Mouse (Mus musculus): ENCODE data around the gene Lasp1. TPM values are rescaled to one million over a fixed set of nuclear protein-coding genes. Genes with fewer than 3 reads are reported as not detected.

Gene Lasp1
- polyA plus RNA-seq, 1 experiment = 108 TPM

DNA sequence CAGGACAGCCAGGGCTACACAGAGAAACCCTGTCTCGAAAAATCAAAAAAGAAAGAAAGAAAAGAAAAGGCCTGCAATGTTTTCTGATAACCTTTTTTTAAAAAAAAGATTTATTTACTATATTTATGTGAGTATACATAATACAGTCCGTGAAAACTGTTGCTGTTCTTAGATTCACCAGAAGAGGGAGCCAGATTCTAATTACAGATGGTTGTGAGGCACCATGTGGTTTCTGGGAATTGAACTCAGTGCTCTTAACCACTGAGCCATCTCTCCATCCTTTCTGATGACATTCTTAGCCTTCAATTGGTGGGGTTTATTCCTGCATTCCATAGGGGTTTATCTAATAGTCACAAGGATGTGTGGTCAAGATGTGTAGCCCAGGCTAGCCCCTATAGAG lies 5.6 kb upstream of the Lasp1 start:
- peak in 1 of 2 experiments; percentile 84 for DNase-seq (ENCODE audit: extremely low spot score in 1 of 2, low spot score in 1 of 2)

DNA sequence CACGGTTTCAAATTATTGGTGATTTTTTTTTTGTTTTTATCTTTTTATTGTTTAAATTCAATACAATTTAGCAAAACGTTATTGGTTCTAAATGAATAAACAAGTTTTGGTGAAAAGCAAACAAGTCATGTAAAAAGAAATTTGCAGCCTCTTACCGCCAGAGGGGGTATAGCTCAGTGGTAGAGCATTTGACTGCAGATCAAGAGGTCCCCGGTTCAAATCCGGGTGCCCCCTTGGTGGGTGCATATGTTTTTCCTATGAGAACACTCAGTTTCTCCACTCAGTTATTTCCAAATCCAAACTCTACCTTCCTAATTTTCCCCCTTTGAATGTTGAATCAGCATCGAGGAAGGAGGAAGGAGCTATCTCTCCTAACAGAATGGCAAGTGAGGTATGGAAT lies 1.9 kb upstream of the Lasp1 start:
- peak in 1 of 2 experiments; percentile 94 for DNase-seq (ENCODE audit: extremely low spot score in 1 of 2, low spot score in 1 of 2)

DNA sequence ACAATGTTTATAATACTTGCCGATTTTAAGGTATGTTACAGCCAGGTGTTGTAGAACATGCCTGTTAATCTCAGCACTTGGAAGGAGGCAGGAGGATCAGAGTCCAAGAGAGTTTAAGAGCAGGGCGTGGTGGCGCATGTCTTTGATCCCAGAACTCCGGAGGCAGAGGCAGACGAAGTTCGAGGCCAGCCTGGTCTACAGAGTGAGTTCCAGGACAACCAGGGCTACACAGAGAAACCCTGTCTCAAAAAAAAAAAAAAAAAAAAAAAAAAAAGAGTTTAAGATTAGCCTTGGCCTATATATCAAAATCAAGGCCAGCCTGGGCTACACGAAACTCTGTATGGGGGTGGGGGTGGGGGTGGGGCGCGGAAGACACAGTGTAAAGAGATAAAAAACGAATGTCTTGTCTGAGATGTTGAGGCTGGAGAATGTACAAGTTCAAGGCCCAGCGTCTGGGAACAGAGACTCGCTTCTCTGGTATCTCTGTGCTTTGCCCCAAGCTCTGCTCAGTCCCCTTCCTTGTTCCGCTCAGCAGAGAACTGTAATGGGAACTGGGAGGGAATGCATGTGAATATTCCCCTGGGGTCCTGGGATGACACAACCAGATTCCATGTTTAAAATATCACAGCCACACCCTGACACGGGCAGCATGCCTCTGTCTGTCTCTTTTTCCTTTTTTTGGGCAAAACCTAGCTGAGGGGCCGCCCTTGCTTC lies 1.3 kb upstream of the Lasp1 start:
- DNase-seq (ENCODE audit: extremely low spot score in 1 of 2, low spot score in 1 of 2) = no peak

DNA sequence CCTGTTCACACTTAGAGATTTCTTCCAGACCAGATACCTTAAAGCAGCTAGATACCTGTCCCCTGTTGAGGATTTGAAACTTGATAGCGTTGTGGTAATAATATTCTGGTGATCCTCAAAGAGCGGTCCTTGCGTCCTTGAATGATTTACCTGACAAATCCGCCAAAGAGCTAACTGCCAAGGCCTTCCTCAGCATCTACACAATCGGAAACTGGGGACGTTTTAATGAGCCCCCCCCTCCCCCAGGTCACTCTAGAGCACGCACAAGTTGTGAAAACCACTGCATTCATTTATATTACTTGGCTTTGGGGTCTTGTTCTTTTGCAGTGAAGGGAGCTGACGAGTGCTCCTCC lies 741 bp upstream of the Lasp1 start:
- DNase-seq (ENCODE audit: extremely low spot score in 1 of 2, low spot score in 1 of 2) = no peak

DNA sequence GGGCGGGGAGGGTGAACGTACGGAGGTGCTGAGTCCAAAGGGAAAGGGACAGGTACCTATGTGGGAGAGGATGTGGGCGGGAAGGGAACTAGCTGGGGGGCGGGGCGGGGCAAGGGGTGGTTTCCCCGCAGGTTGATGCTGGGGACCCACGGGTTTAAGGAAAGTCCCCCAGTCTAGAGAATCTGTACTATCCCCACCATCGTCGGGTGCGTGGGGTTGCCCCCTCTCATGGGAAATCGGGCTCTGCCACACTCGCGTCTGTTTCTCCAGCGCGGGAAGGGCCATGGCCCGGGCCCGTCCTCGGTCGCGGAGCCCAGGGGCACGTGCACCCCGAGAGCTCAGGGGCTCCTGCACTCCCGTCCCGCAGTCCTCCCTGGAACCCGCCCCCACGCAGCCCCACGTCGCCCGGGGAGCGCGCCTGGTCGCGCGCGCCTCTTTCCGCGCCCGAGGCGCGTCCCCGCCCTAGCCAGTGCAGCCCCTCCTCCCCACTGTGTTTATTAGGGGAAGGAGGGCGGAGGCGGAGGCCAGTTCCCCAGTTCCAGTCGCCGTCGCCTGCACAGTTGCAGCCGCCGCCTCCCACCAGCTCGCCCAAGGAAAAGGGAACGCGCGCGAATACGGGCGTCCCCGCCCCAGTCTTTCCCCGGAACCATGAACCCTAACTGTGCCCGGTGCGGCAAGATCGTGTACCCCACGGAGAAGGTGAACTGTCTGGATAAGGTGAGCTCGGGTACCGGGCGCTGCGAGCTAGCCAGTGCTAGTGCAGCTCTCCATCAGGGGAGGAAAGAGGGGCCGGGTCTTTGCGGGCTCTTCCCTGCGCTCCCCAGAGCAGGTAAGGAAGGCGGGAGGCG lies 570 bp downstream of the Lasp1 start:
- peak in 1 of 2 experiments; percentile 89 for DNase-seq (ENCODE audit: extremely low spot score in 1 of 2, low spot score in 1 of 2)

DNA sequence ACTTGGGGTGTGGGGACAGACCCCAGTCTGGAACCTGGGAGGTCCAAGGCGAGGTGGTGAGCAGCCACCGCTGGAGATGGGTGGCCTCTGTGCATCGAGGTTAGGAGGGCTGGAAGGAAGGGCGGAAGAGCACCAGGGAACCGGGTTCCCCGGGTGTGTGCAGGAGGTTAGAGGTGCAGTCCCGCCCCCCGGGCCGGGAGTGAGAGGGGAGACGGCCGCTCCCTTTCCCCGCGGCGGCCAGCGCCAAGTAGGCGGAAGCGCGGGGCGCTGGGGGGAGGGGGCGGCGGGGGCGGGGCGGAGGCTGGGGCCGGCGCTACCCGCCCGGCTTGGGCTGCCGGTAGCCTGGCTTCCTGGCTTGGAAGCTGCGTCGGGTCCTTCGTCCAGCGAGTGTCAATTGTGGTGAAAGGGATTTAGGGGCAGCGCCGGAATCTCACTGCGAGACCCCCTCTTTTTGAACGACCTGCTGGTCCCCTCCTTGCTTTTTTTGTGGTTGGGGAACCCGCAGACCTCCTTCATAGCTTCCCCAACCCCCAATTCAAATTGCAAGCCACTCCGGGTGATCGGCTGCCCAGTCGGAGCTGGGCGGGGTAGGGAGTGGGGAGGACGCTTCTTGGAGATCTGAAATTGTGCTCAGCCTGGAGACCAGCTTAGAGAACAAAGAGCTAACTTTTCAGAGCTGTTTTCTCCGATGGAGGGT lies 1.3 kb downstream of the Lasp1 start:
- DNase-seq (ENCODE audit: extremely low spot score in 1 of 2, low spot score in 1 of 2) = no peak

DNA sequence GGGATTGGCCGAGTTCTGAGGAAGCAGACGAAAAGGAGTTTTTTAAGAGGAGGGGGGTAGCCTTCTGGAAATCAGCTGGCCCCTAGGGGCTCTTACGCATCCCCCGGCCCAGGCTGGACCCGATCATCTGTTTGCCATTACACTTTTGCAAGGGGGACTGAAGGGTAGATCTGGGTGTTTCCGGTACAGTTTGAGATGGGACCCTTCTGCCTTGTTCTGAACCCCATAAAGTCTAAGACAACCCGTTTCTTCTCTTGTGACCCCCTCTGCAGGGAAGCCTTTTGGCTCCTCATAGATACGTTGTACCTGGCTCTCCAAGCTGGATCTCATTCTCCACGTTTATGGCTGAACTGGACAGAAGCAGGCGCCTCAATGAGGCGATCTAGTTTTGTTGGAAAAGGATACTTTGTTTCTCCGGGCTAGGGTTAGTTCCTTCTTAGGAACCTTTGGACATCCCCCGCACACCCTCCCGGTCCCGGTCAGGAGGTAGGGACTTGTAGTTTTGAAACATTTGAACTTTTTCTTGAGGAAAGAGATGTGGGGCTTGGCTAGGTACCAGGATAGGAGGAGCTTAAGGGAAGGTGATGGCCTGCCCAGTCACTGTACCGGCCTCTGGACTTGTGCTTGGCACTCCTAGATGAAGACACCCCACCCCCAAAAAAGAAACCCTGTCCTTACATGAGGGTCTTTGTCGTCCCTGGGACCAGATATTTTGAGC lies 2.0 kb downstream of the Lasp1 start:
- DNase-seq (ENCODE audit: extremely low spot score in 1 of 2, low spot score in 1 of 2) = no peak

DNA sequence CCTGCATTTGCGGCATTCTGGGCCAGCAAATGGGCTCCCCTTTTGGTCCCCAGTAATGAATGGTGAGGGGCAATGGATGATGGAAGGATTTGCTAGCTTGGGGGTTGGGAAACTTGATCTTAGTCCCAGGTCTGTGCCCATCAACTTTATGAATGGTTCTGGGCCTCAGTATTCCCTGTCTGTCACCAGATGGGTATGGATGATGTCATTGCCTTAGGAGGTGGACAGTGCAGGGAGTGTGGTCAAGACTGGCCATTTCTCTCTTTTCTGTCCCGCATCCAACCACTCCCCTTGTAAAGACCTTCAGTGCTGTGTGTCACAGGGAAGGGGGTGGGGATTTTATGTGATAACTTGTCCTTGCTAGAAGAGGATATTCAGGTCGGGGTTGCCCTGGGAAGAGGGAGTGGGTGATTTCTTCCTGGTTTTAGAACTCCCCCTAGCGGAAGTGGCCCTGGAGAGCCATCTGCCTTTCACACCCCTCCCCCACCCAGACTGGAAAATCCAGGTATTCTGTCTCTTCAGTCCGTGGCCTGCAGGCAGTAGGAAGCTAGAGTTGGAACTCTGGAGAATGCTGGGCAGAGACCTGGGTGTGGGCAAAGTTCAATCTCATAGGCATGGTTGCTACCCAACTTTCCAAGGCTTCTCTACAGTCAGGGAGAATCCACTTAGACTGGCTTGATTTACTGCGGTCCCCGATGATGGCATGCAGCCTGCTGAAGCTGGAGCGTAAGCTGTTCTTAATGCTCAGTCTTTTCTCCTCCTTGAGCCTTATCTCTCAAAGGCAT lies 2.8 kb downstream of the Lasp1 start:
- peak in 1 of 2 experiments; percentile 75 for DNase-seq (ENCODE audit: extremely low spot score in 1 of 2, low spot score in 1 of 2)

DNA sequence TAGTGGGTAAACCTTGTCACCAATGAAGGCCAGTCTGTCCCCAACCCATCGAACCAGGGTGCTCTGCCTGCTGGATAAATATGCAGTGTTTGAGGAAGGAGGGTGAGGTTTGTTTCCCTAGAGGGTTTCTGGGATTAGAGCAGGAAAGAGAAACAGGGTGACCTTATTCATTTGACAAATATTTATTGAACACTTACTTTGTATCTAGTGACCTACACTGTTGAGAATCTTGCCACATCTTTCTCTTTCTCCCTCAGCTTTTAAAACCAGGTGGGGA lies 3.3 kb downstream of the Lasp1 start:
- no peak for DNase-seq (ENCODE audit: extremely low spot score in 1 of 2, low spot score in 1 of 2)

DNA sequence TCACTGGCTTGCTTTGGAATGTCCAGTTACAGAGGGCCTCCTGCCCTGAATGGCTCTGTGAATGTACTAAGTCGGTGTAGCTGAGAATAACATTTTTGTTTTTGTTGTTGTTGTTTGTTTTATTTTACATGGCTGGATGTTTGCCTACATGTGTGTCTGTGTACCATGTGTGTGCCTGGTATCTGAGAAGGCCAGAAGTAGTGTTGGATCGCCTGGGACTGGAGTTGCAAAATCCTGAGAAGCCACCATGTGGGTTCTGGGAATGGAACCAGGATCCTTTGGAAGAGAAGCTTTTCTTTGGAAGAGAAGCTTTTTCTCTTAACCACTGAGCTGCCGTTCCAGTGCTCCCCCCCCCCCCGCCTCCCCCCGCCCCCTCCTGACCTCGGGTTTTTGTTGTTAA lies 3.7 kb downstream of the Lasp1 start:
- no peak for DNase-seq (ENCODE audit: extremely low spot score in 1 of 2, low spot score in 1 of 2)

DNA sequence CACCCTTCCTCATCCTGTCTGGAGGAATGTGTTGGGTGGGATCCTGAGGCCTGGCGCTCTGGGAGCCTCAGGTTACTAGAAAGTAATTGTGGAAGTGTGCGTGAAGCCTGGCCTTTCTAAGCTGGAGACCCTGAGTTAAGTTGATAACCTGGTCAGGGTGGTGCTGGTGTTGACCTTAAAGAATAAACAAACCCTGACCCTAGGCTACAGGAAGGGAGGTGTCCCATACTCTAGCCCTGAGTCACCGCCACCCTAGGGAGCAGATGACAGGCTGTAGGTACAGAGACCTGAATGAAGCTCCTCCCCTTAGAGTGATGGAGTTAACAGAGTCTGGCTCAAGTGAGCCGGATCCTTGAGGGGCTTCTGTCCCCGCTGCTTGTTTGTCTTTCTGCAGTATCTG lies 5.0 kb downstream of the Lasp1 start:
- no peak for DNase-seq (ENCODE audit: extremely low spot score in 1 of 2, low spot score in 1 of 2)

DNA sequence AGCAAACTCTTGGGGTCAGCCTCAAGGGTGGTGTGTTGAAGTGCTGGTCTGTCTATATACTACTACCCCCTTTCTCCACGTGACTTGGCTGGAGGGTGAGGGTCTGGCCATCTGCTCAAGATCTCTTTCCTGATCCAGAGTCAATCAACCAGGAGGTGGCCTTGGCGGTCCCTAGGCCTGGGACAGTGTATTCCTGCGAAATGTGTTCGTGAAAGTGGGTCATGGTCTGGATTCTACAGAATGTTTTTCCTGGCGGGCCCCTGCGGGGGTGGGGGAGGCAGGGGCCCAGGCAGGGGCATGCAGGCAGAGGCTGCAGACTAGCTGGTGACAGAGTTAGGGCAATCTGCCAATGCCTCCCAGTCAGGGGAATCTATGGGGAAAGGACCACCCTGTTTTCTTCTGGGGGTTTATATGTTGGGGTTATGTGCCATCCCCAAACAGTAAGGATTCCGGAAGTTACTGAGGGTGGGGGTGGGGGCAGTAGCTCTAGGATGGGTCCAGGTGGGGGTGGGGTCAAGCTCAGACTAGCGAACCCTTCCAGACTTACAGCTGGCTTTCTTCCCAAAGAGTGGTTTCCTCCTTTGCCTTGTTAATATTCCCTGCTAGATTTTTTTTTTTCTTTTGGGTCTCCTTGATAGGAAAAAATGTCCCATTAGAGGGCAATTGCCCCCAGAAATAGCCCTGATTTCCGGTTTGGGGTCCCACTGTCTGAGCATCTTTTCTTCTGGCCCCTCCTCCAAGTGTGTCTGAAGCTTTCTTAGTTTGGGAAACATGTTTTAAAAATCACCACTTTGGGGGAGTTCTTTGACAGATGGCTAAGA lies 6.3 kb downstream of the Lasp1 start:
- no peak for DNase-seq (ENCODE audit: extremely low spot score in 1 of 2, low spot score in 1 of 2)

DNA sequence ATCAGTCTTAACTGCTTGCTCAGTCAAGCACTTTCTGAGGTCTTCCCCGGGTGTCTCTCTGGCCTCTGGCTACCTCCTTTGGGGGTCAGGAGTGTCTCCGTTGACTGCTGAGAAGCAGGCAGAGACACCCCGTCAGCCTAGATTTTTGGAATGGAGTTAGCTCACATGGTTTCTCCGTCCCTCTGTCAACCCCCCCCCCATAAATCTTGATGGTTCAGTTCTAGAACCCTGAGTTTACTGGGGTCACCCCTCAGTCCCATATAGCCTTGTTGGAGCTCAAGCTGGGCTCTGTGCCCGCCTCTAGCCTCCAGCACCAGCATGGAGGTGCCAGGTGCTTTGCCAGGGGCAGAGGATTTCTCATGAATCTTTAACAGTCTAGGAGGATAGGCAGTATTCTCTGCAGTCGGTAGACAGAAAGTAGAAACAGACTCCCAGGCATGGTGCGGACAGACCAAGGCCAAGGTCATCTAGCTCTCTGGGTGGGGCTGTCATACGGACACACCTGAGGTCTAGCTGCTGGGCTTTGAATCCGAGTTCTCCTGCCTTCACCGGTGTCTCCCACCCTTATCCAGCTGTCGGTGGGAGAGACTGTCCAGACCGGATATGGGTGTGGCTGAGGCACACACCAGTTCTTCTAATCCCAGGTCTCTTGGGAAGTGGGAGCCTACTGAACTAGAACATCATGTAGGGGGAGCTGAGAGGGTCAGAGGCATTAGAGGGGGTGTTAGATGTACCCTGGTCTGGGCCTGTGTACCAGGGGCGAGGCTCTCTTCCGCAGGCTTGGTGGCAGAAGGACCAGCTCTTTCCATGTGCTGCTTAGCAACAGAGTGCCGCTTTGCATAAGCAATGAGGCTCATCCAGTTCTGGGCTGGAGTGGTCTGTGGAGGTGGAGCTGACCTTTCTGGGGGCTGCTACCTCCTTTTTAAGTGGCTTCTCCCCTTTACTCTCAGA lies 7.1 kb downstream of the Lasp1 start:
- no peak for DNase-seq (ENCODE audit: extremely low spot score in 1 of 2, low spot score in 1 of 2)

DNA sequence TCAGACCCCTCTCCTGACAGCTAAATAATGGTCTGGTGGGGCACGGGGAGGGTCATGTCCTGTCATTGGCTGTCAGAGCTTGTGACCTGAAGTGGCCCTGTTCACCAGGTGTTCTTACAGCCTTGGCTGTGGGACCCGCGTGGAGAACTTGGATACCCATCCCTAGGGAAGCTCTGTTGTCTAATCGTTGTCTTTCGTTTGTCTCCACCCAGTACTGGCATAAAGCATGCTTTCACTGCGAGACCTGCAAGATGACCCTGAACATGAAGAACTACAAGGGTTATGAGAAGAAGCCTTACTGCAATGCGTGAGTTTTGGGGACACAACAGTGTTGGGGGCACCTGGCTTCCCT lies 7.8 kb downstream of the Lasp1 start:
- no peak for DNase-seq (ENCODE audit: extremely low spot score in 1 of 2, low spot score in 1 of 2)

DNA sequence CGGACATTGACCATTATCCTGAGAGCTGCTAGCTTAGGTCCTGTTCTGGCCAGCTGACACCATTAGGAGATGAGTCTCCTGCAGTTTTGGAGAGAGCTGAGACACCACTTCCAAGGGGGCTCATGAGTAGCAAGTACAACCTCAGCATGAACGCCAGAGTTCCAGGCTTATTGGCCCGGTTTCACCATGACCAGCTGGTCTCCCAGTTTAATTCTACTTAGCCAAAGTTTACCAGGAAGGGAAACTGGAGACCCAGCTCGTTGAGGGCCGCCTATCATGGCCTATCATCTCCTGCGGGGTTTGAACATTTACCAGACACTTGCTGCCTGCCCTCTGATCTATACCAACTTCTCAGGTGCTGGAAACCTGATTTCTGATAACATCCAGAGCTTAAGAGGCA lies 8.8 kb downstream of the Lasp1 start:
- DNase-seq (ENCODE audit: extremely low spot score in 1 of 2, low spot score in 1 of 2) = no peak

DNA sequence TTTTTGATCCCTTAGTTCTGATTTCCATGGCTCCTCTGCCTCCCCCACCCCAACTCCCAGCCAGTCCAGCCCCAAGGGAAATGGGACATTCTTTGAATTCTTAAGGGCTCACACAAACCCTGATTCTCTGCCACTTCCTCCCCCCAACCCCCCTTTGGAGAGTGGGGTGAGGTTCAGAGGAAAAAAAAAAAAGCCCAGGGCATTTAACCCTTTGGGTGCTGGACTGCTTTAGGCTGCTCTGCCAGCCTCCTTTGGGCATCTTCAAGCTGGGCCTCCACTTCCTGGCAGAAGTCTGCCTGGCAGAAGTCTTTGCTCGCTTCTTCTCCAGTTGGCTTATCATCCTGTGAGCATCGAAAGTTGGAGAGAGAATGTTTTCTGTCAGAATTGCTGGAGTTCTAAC lies 9.3 kb downstream of the Lasp1 start:
- DNase-seq (ENCODE audit: extremely low spot score in 1 of 2, low spot score in 1 of 2) = no peak

DNA sequence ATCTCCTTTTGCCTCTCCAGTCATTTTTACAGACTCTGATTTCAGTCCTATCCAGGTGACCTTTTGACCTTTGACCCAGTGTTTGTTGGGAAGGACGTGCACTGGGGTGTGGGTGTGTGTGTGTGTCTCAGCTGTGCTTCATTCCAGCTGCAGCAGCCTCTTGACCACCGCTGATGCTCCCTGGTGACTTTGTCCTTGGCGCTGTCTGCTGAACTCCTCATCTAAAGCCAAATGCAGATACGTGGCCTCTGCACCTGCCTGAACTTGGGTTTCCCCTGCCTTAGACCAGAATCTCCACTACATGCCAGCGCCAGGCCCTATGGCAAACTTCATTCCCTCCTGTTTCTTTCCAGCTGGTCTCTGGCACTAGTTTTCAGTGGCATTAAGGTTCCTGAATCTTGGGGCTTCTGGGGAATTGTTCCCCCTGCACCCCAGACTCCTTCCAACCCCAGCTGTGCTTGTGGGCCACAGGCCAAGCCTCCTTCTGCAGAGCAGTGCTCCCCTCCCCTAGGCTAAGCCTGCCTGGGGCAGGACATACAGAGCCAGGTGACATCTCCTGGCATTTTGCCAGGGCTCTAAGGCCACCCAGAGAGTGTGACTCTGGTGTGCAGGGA lies 9.9 kb downstream of the Lasp1 start:
- DNase-seq (ENCODE audit: extremely low spot score in 1 of 2, low spot score in 1 of 2) = no peak
